In genomic region chr7:31115182-31115581, GRCm38 (mm10) we compare ENCODE assay signal across 8 mouse cellular contexts. TPM values are rescaled to one million over a fixed set of nuclear protein-coding genes. Genes with fewer than 3 reads are reported as not detected.
DNase-seq lines count a peak whose midpoint lies in the region; ATAC-seq and TF ChIP-seq lines count a peak whose summit lies in the region.

Gene Hpn, minus strand, starts transcription at chr7:31115290.

- H3K4me2 ChIP-seq in hindbrain, postnatal 0 days (ENCODE audit: low read depth, low read length), result no peak within 1 kb of the TSS
- peak within 1 kb of the TSS; percentile 43 for H3K4me2 ChIP-seq in heart, embryonic 16.5 days (ENCODE audit: low read depth, low read length)

- WGBS in hindbrain, embryonic 10.5 days, result 21% methylated on average over 14 of the region's 15 CpGs
- 21% methylated on average over 14 of the region's 15 CpGs for WGBS in hindbrain, postnatal 0 days
- 27% methylated on average over 13 of the region's 15 CpGs for WGBS in heart, embryonic 16.5 days

- no peak for ATAC-seq in hindbrain, postnatal 0 days
- 0 out of 2 replicates have a peak, but pooled peaks have one; percentile 26 for ATAC-seq in heart, embryonic 16.5 days (replicated peaks; ENCODE audit: extremely low read depth, insufficient read depth, low FRiP score)
- ATAC-seq in frontal cortex, adult (ENCODE audit: low TSS enrichment), result no peak

- H3K9ac ChIP-seq in hindbrain, postnatal 0 days (replicated peaks; ENCODE audit: low read length), result no peak within 1 kb of the TSS
- H3K9ac ChIP-seq in heart, embryonic 16.5 days (ENCODE audit: low read length), result peak within 1 kb of the TSS; percentile 60

- H3K27ac ChIP-seq in hindbrain, embryonic 10.5 days, result peak within 1 kb of the TSS; percentile 63
- H3K27ac ChIP-seq in hindbrain, postnatal 0 days, result no peak within 1 kb of the TSS
- H3K27ac ChIP-seq in heart, embryonic 16.5 days (ENCODE audit: low read length), result peak within 1 kb of the TSS; percentile 69

- no peaks in the 10 kb centered on the region for H3K36me3 ChIP-seq in hindbrain, embryonic 10.5 days
- H3K36me3 ChIP-seq in hindbrain, postnatal 0 days (ENCODE audit: insufficient read depth, low read length), result no peaks in the 10 kb centered on the region
- H3K36me3 ChIP-seq in heart, embryonic 16.5 days (ENCODE audit: control insufficient read depth, insufficient read depth), result no peaks in the 10 kb centered on the region

- peaks cover 35% of the 10 kb centered on the region for H3K4me1 ChIP-seq in hindbrain, embryonic 10.5 days (replicated peaks)
- H3K4me1 ChIP-seq in hindbrain, postnatal 0 days (ENCODE audit: insufficient read depth, low read length), result no peaks in the 10 kb centered on the region
- H3K4me1 ChIP-seq in heart, embryonic 16.5 days (ENCODE audit: control insufficient read depth, insufficient read depth, low read length), result peaks cover 27% of the 10 kb centered on the region

- TF ChIP-seq CTCF in hindbrain, postnatal 0 days (IDR thresholded peaks at IDR 0.05; ENCODE audit: low read depth), result no peak

- H3K27me3 ChIP-seq in hindbrain, embryonic 10.5 days (ENCODE audit: insufficient read depth, poor library complexity, severe bottlenecking), result peaks cover 15% of the 10 kb centered on the region
- no peaks in the 10 kb centered on the region for H3K27me3 ChIP-seq in hindbrain, postnatal 0 days (ENCODE audit: insufficient read depth, low read length)
- H3K27me3 ChIP-seq in heart, embryonic 16.5 days (ENCODE audit: control insufficient read depth, insufficient read depth, low read length), result no peaks in the 10 kb centered on the region

- H3K9me3 ChIP-seq in hindbrain, embryonic 10.5 days, result no peaks in the 10 kb centered on the region
- no peaks in the 10 kb centered on the region for H3K9me3 ChIP-seq in hindbrain, postnatal 0 days (ENCODE audit: low read length)
- no peaks in the 10 kb centered on the region for H3K9me3 ChIP-seq in heart, embryonic 16.5 days (replicated peaks; ENCODE audit: control insufficient read depth, low read length)

- peak within 1 kb of the TSS; percentile 18 for H3K4me3 ChIP-seq in hindbrain, embryonic 10.5 days
- H3K4me3 ChIP-seq in hindbrain, postnatal 0 days (ENCODE audit: low read length), result no peak within 1 kb of the TSS
- H3K4me3 ChIP-seq in heart, embryonic 16.5 days (ENCODE audit: low read length), result no peak within 1 kb of the TSS

- peak; percentile 29 for DNase-seq in hindbrain, embryonic 10.5 days (ENCODE audit: low spot score)
- no peak for DNase-seq in hindbrain, postnatal 0 days (ENCODE audit: low spot score)
- DNase-seq in kidney, postnatal 4 days, result peak; percentile 71 to 86
- DNase-seq in lung, postnatal 4 days, result peak; percentile 65 to 83
- DNase-seq in right cerebral cortex, postnatal 10 days (ENCODE audit: low spot score in 2 of 2), result no peak
- DNase-seq in urinary bladder, postnatal 25 days (ENCODE audit: low spot score), result no peak

RNA-seq across cellular contexts. Expression of gene Hpn, which starts in this region (rescaled TPM):
- polyA plus RNA-seq in hindbrain, embryonic 10.5 days (2016; fragmentation: Nextera tagmentation; extraction: Ambion mirVana), result 3.0 and 4.5 TPM in 2 replicates
- not detected in 2 replicates for total RNA-seq in hindbrain, postnatal 0 days (2014; rRNA removed)
- 0.88 and 1.3 TPM in 2 replicates for polyA plus RNA-seq in hindbrain, postnatal 0 days (2015; fragmentation: Nextera tagmentation; extraction: Ambion mirVana)
- 2.6 and 3.1 TPM in 2 replicates for polyA plus RNA-seq in heart, embryonic 16.5 days (2015; fragmentation: Nextera tagmentation; extraction: Ambion mirVana)

Comparison
In these comparisons a context has a peak if more than half of its experiments do, and no peak if none do; other contexts are left out.
1. DNase-seq: peak in hindbrain, embryonic 10.5 days (single experiment), kidney, postnatal 4 days (2 of 2) and lung, postnatal 4 days (2 of 2); none in hindbrain, postnatal 0 days (single experiment), right cerebral cortex, postnatal 10 days (0 of 2) and urinary bladder, postnatal 25 days (single experiment).